Mouse (Mus musculus): Measurements from ENCODE around the gene Ccnd3. TPM values are rescaled to one million over a fixed set of nuclear protein-coding genes. Genes with fewer than 3 reads are reported as not detected.
A peak's percentile ranks its signal among the peaks of the same experiment; 100 is the strongest.

Ccnd3 gene
- total and polyA plus RNA-seq, 3 experiments, result 143 to 568 TPM; not detected in 1

DNA sequence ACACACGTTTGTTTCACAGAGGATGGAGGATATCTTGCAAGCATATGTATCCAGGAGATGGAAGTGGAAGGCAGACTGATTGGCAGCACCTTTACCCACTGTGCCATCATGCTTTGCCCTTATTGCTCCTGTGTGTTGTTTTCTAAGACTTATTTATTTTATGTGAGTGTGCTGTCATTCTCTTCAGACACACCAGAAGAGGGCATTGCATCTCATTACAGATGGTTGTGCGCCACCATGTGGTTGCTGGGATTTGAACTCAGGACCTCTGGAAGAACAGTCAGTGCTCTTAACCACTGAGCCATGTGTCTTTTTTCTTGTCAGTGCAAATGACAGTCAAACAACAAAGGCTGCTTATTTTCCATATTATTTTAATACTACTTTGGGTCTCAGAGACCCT, 122.9 kb downstream of the Ccnd3 start:
- Histone ChIP-seq H3K36me3 (ENCODE audit: control insufficient read depth in 1 of 2, insufficient read depth in 2 of 2, low read length in 2 of 2) (peaks cover 9 to 14% of the 10 kb centered on the region in 2 experiments), H3K9me3 (replicated peaks; ENCODE audit: insufficient read depth, low read length) (no peaks in the 10 kb centered on the region), H3K79me2 (ENCODE audit: control insufficient read depth, insufficient read depth, low read length, poor library complexity) (peaks cover 17% of the 10 kb centered on the region), H3K27ac (ENCODE audit: control insufficient read depth, low read depth, low read length) (peak overlapping the region; percentile 87), H3K4me3 (ENCODE audit: control insufficient read depth in 1 of 2, insufficient read depth in 1 of 2, low read depth in 2 of 2, low read length in 2 of 2) (peak overlapping the region; percentile 49 to 93; a peak in 2 of 4 replicates), H3K4me1 (ENCODE audit: control insufficient read depth in 1 of 2, insufficient read depth in 2 of 2, low read length in 2 of 2) (peaks cover 3 to 17% of the 10 kb centered on the region in 2 experiments; a peak in 3 of 4 replicates), H3K9ac (ENCODE audit: control insufficient read depth, low read depth, low read length, poor library complexity, severe bottlenecking) (peak overlapping the region; percentile 92), H3K27me3 (ENCODE audit: control insufficient read depth in 1 of 2, insufficient read depth in 2 of 2, low read length in 2 of 2) (no peaks in the 10 kb centered on the region)
- no peak for DNase-seq (ENCODE audit: low read depth, low spot score)
- no peak; the same call in 1 of the 2 replicates for TF ChIP-seq MXI1 (IDR thresholded peaks at IDR 0.05; ENCODE audit: low read depth, low read length)
- 0 out of 2 replicates have a peak, but pooled peaks have one; percentile 10 for TF ChIP-seq HCFC1 (IDR thresholded peaks at IDR 0.05; ENCODE audit: low read depth, low read length)
- no peak for TF ChIP-seq EP300 (IDR thresholded peaks at IDR 0.05; ENCODE audit: low read depth in 1 of 2, low read length in 2 of 2)
- TF ChIP-seq KAT2A (conservative IDR thresholded peaks at IDR 0.05; ENCODE audit: low read depth, low read length), result no peak
- TF ChIP-seq ELF1 (IDR thresholded peaks at IDR 0.05; ENCODE audit: low read depth, low read length), result no peak
- no peak for TF ChIP-seq ZMIZ1 (IDR thresholded peaks at IDR 0.05; ENCODE audit: low read depth, low read length)
- TF ChIP-seq SMC3 (IDR thresholded peaks at IDR 0.05; ENCODE audit: low read depth, low read length), result peak; percentile 26; the same call in 1 of the 2 replicates
- peak; percentile 9 to 57 (median 24); a peak in 3 of 6 replicates for TF ChIP-seq CTCF (IDR thresholded peaks at IDR 0.05 in 2 of 3, conservative IDR thresholded peaks at IDR 0.05 in 1 of 3; ENCODE audit: control insufficient read depth in 1 of 3, insufficient read depth in 1 of 3, low read depth in 2 of 3, low read length in 3 of 3, poor library complexity in 1 of 3, severe bottlenecking in 1 of 3)

DNA sequence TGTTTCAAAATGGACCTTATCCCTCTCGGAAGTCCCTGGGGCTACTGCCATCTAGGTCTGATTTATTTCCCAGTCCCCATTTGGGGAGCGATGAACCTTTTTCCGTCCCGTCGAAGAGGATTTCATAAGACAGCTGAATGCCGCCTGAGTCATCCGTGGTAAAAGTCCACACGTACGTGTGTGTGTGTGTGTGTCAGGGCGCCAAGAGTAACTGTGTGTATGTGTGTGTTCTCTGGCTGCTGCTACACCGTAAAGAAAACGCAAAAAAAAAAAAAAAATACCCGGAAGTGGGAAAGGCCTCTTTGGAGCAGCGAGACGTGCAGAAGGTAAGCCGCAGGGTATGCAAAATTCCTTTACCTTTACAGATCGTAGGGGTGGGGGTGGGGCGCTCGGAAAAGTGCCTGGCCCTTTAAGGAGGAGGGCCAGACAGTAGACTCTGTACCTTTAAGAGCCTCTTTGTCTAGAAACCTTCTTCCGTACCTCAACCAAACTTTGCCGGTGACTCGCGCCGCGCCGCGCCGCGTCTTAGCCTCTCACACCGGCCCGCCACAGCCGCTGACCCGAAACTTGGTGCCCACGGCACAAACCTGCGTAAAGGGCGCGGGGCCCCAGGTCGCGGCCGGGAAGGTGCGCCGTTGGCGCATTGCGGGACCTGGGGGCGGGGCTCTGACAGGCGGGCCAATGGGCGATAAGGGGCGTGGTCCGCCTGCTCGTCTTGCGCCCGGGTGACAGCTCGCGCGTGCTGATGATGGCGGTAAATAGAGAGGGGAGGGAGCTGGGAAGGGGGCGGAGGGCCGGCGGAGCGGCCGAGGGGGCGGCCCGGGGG, 124.2 kb downstream of the Ccnd3 start:
- Histone ChIP-seq H3K9me3 (replicated peaks; ENCODE audit: insufficient read depth, low read length) (no peaks in the 10 kb centered on the region), H3K4me3 (ENCODE audit: control insufficient read depth in 1 of 2, insufficient read depth in 1 of 2, low read depth in 2 of 2, low read length in 2 of 2) (peak overlapping the region; percentile 49 to 93), H3K27me3 (ENCODE audit: control insufficient read depth in 1 of 2, insufficient read depth in 2 of 2, low read length in 2 of 2) (no peaks in the 10 kb centered on the region), H3K79me2 (ENCODE audit: control insufficient read depth, insufficient read depth, low read length, poor library complexity) (peaks cover 17% of the 10 kb centered on the region), H3K36me3 (ENCODE audit: control insufficient read depth in 1 of 2, insufficient read depth in 2 of 2, low read length in 2 of 2) (peaks cover 1 to 21% of the 10 kb centered on the region in 2 experiments), H3K9ac (ENCODE audit: control insufficient read depth, low read depth, low read length, poor library complexity, severe bottlenecking) (peak overlapping the region; percentile 92), H3K27ac (ENCODE audit: control insufficient read depth, low read depth, low read length) (peak overlapping the region; percentile 93), H3K4me1 (ENCODE audit: control insufficient read depth in 1 of 2, insufficient read depth in 2 of 2, low read length in 2 of 2) (peaks cover 8 to 23% of the 10 kb centered on the region in 2 experiments)
- DNase-seq (ENCODE audit: low read depth, low spot score), result peak; percentile 97
- TF ChIP-seq RAD21 (IDR thresholded peaks at IDR 0.05; ENCODE audit: low read depth, low read length) (no peak), USF1 (IDR thresholded peaks at IDR 0.05; ENCODE audit: low read depth, low read length) (no peak), MAX (IDR thresholded peaks at IDR 0.05; ENCODE audit: low read length) (peak; percentile 0; the same call in 1 of the 2 replicates), EP300 (IDR thresholded peaks at IDR 0.05; ENCODE audit: low read depth in 1 of 2, low read length in 2 of 2) (0 out of 4 replicates have a peak, but pooled peaks of 1 of the 2 experiments have one; percentile 6), MAZ (IDR thresholded peaks at IDR 0.05; ENCODE audit: low read depth, low read length) (0 out of 2 replicates have a peak, but pooled peaks have one; percentile 82), MAFK (IDR thresholded peaks at IDR 0.05; ENCODE audit: borderline replicate concordance, low read depth, low read length) (no peak), ETS1 (IDR thresholded peaks at IDR 0.05; ENCODE audit: low read depth, low read length) (0 out of 2 replicates have a peak, but pooled peaks have one; percentile 23), POLR2AphosphoS2 (IDR thresholded peaks at IDR 0.05; ENCODE audit: low read length) (peak; percentile 77), ZNF384 (IDR thresholded peaks at IDR 0.05; ENCODE audit: low read depth, low read length) (peak; percentile 92), MEF2A (IDR thresholded peaks at IDR 0.05; ENCODE audit: extremely low read depth, insufficient replicate concordance, low read depth, low read length, poor library complexity, severe bottlenecking) (no peak), POLR2A (IDR thresholded peaks at IDR 0.05; ENCODE audit: control insufficient read depth in 1 of 2, insufficient read depth in 1 of 2, low read depth in 1 of 2, low read length in 2 of 2, poor library complexity in 1 of 2) (peak in 1 of 2 experiments; percentile 52; a peak in 1 of 4 replicates), NELFE (IDR thresholded peaks at IDR 0.05; ENCODE audit: low read depth, low read length) (peak; percentile 57), POLR2AphosphoS5 (IDR thresholded peaks at IDR 0.05; ENCODE audit: borderline replicate concordance, low read depth, low read length) (no peak), USF2 (IDR thresholded peaks at IDR 0.05; ENCODE audit: borderline replicate concordance in 1 of 2, insufficient read depth in 1 of 2, low read depth in 1 of 2, low read length in 2 of 2) (no peak), TAL1 (IDR thresholded peaks at IDR 0.05; ENCODE audit: low read length) (no peak), TBP (IDR thresholded peaks at IDR 0.05; ENCODE audit: low read depth, low read length) (0 out of 2 replicates have a peak, but pooled peaks have one; percentile 14), UBTF (IDR thresholded peaks at IDR 0.05; ENCODE audit: borderline replicate concordance, insufficient read depth, low read depth, low read length) (no peak), CTCF (IDR thresholded peaks at IDR 0.05 in 2 of 3, conservative IDR thresholded peaks at IDR 0.05 in 1 of 3; ENCODE audit: control insufficient read depth in 1 of 3, insufficient read depth in 1 of 3, low read depth in 2 of 3, low read length in 3 of 3, poor library complexity in 1 of 3, severe bottlenecking in 1 of 3) (no peak), CHD1 (IDR thresholded peaks at IDR 0.05; ENCODE audit: low read depth, low read length) (no peak), TCF12 (IDR thresholded peaks at IDR 0.05; ENCODE audit: low read depth, low read length) (no peak), MYB (IDR thresholded peaks at IDR 0.05; ENCODE audit: low read depth, low read length) (no peak), GABPA (IDR thresholded peaks at IDR 0.05; ENCODE audit: low read depth, low read length) (no peak)

All from MEL (cell line).